Mouse (Mus musculus): ENCODE results near the gene Mgat5.

DNA sequence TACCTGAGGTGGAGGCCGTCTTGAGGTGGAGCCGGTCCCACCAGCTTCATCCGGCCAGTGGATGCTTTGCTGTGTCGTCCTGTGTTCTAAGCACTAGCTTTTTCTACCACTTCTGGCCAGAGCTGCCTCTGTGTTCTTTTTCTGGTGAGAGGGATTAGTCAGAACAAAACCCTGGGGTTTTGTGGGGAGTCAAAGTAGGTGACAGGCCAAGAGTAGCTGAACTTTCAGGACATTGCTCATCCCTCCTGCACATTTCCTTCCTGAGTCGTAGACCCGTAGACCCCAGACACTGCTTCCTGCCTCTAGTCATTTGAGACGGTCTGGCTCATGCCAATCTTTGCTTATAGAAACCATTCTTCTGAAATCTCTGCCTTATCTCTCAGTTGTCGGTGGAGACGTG, 140.1 kb downstream of the Mgat5 start:
- TF ChIP-seq TAL1 (IDR thresholded peaks at IDR 0.05; ENCODE audit: low read length) (no peak), GATA1 (IDR thresholded peaks at IDR 0.05; ENCODE audit: low read length) (no peak)

Measured in erythroblast, embryonic 14.5 days (primary cell).